Mouse (Mus musculus) lung, embryonic 15.5 days (tissue): ENCODE results near the gene Fis1. TPM values are rescaled to one million over a fixed set of nuclear protein-coding genes. Genes with fewer than 3 reads are reported as not detected.
A peak's percentile ranks its signal among the peaks of the same experiment; 100 is the strongest.
"Not testable (repeated sequence)": the region's sequence is repeated elsewhere in the genome, so short reads cannot be mapped to it uniquely, and the experiment has no call there.

Experiments
- ATAC-seq: fragments of 200-750 bp; cut with Nextera tagmentation; 2 replicates; pipeline ENCODE4 v1.8.0; 2017; ENCODE audit warnings: moderate number of reproducible peaks, borderline replicate concordance; ENCODE audit not compliant: low FRiP score, low TSS enrichment; ENCODE audit errors: extremely low read depth
- H3K27ac ChIP-seq: fragments of 300-500 bp; sonication (generic); 2 replicates; pipeline ENCODE4 v1.5.1; 2015; ENCODE audit warnings: moderate library complexity, mild to moderate bottlenecking, inconsistent platforms
- H3K27me3 ChIP-seq: fragments of 300-500 bp; sonication (generic); 2 replicates; pipeline ENCODE4 v1.6.1; 2015; ENCODE audit warnings: inconsistent platforms
- H3K36me3 ChIP-seq: fragments of 300-500 bp; sonication (generic); 2 replicates; pipeline ENCODE4 v1.6.1; 2015; ENCODE audit warnings: inconsistent platforms
- H3K4me1 ChIP-seq: fragments of 300-500 bp; sonication (generic); 2 replicates; pipeline ENCODE4 v1.6.1; 2015; ENCODE audit warnings: inconsistent platforms
- H3K4me2 ChIP-seq: fragments of 300-500 bp; sonication (generic); 2 replicates; pipeline ENCODE4 v1.6.1; 2015; ENCODE audit warnings: inconsistent platforms, mild to moderate bottlenecking, moderate library complexity
- H3K4me3 ChIP-seq: fragments of 300-500 bp; sonication (generic); 2 replicates; pipeline ENCODE4 v1.5.1; 2015; ENCODE audit warnings: mild to moderate bottlenecking, inconsistent platforms
- H3K9ac ChIP-seq: fragments of 300-500 bp; sonication (generic); 2 replicates; pipeline ENCODE4 v1.6.1; 2015; ENCODE audit warnings: inconsistent platforms
- H3K9me3 ChIP-seq: fragments of 300-500 bp; sonication (generic); 2 replicates; pipeline ENCODE4 v1.6.1; 2016; ENCODE audit warnings: inconsistent platforms
- WGBS: fragments of 180-500 bp; shearing (Covaris S2); methylation state at CpG from one replicate; pipeline ENCODE4 v1.1.7; 2015; 5-methylcytosine and 5-hydroxymethylcytosine counted together
- polyA plus RNA-seq: library from polyadenylated mRNA; unstranded; fragments of >200 nt; fragmentation: Nextera tagmentation; extraction: Ambion mirVana; gene quantifications from 2 replicates; pipeline ENCODE4 v1.2.1, GENCODE M21; 2015

The Fis1 gene
- polyA plus RNA-seq, 1 experiment from 2014 or later = 292 TPM

DNA sequence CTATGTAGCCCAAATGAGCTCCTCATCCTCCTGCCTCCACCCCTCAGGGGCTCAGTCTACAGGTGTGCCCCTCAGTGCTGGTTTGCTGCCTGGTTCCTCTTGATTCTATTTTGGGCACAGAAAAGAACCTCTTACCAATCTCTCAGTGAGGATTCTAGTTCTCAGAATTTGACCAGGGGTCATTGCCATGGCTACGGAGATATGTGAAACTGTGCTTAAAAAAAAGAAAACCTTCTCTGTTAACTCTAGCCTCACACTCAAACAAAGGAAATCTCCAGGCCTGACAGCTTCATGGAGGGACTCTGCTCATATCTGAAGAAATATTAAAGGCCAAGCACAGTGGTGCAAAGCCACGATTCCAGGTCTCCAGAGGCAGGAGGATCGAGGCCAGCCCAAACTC is 10.3 kb upstream of the Fis1 start:
- 51% methylated on average over 3 of the region's 3 CpGs for WGBS
- no peak overlapping the region for H3K4me3 ChIP-seq
- no peaks in the 10 kb centered on the region for H3K36me3 ChIP-seq
- H3K9ac ChIP-seq = no peak overlapping the region
- H3K27me3 ChIP-seq = no peaks in the 10 kb centered on the region
- peak overlapping the region; percentile 64 for H3K27ac ChIP-seq
- ATAC-seq = no peak
- H3K4me2 ChIP-seq = no peak overlapping the region
- H3K4me1 ChIP-seq = no peaks in the 10 kb centered on the region
- H3K9me3 ChIP-seq = no peaks in the 10 kb centered on the region

DNA sequence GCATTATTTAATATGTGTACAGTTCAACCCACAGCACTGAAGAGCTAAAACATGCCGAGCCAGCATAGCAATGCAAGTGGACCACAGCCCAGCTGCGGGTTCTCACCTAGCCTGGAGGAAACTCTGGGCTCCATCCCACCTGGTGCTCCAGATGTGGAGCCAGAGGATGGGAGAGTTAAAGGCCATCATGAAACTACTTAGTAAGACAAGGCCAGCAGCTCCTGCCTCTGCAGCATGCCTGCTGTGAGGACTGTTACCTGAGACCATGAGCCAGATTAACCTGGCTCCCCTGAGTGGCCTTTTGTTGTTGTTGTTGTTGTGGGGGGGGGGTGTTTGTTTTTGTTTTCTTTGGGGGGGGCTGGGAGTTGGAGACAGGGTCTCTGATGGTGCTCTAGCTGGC is 9.7 kb upstream of the Fis1 start:
- Histone ChIP-seq H3K4me1 (no peaks in the 10 kb centered on the region), H3K27ac (peak overlapping the region; percentile 5; the same call in 1 of the 2 replicates)

DNA sequence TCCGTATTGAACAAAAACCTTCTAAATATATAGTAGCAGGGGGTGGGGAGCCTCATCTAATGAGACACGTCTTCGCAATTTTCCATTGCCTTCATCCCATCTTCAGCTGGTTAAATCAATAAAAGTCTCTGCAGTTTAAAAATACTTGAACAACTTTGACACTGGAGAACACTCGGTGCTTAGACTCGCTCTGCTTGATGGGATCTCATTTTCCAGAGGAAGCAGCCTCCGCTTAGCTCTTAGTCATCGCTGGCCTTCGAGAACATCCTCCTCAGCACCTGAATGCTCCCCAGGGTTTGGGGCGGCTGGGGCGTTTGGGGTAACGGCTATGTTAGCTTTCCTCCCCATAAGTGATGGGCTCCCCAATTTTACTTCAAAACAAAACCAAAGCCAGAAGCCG is 8.0 kb upstream of the Fis1 start:
- no peaks in the 10 kb centered on the region for H3K9me3 ChIP-seq
- WGBS = 75% methylated on average over 12 of the region's 12 CpGs
- H3K36me3 ChIP-seq = no peaks in the 10 kb centered on the region
- no peak overlapping the region for H3K9ac ChIP-seq
- no peak overlapping the region for H3K4me3 ChIP-seq
- H3K4me1 ChIP-seq = no peaks in the 10 kb centered on the region
- ATAC-seq = no peak
- H3K27me3 ChIP-seq = no peaks in the 10 kb centered on the region
- no peak overlapping the region for H3K4me2 ChIP-seq
- H3K27ac ChIP-seq = no peak overlapping the region

More for the DNA sequence above, 9.7 kb upstream of the Fis1 start:
- Histone ChIP-seq H3K9me3 (no peaks in the 10 kb centered on the region), H3K4me2 (no peak overlapping the region), H3K36me3 (no peaks in the 10 kb centered on the region), H3K4me3 (no peak overlapping the region), H3K9ac (no peak overlapping the region), H3K27me3 (no peaks in the 10 kb centered on the region)
- WGBS = 44% methylated on average over 2 of the region's 2 CpGs
- ATAC-seq = no peak

DNA sequence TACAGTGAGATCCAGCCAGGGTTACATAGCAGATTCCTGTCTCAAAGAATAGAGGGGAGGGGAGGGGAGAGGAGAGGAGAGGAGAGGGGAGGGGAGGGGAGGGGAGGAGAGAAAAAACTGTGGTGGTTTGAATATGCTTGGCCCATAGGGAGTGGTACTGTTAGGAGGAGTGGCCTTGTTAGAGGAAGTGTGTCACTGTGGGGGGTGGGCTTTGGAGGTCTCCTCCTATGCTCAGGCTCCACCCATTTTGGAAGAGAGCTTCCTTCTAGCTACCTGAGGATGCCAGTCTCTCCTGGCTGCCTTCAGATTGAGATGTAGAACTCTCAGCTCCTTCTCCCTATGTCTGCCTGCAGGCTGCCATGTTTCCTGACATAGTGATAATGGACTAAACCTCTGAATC is 5.2 kb upstream of the Fis1 start:
- Histone ChIP-seq H3K9ac (no peak overlapping the region), H3K4me2 (no peak overlapping the region), H3K36me3 (no peaks in the 10 kb centered on the region), H3K27ac (no peak overlapping the region), H3K9me3 (no peaks in the 10 kb centered on the region), H3K4me3 (no peak overlapping the region), H3K4me1 (peaks cover 5% of the 10 kb centered on the region; the same call in 1 of the 2 replicates), H3K27me3 (no peaks in the 10 kb centered on the region)
- ATAC-seq = no peak

DNA sequence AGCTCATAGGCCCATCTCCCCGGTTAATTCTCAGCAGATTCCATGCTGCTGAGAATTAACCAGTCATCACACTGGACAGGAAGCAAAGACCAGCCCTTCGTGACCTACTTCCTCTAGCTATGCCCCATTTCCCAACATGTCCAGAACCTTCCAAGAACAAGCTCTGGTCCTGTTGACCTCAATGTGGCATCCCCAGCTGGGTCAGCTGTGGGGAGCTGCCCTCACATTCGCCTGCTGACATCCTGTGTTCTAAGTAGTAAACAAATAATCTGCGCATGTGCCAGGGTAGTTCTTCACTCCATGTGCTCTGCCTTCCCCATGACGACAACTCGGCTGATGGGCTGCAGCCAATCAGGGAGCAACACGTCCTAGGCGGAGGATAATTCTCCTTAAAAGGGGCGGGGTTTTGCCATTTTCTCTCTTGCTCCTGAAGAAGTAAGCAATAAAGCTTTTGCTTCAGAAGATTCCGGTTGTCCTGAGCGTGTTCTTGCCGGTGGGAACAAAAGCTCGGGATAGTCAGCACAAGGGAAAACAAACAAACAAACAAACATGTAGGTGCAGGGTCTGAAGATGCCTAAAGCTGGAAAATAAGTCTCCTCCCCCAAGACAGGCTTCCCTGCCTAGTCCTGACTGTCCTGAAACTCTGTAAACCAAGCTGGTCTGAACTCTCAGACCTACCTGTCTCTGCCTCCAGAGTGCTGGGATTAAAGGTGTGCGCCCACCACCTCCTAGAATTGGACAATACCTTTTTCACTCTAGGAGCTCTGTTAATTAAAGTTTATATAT is 3.3 kb upstream of the Fis1 start:
- not testable (repeated sequence) for H3K27me3 ChIP-seq, H3K4me3 ChIP-seq, H3K4me2 ChIP-seq, H3K9ac ChIP-seq, H3K27ac ChIP-seq, H3K36me3 ChIP-seq, H3K9me3 ChIP-seq, ATAC-seq
- 74% methylated on average over 14 of the region's 14 CpGs for WGBS
- H3K4me1 ChIP-seq = peaks cover 16% of the 10 kb centered on the region

DNA sequence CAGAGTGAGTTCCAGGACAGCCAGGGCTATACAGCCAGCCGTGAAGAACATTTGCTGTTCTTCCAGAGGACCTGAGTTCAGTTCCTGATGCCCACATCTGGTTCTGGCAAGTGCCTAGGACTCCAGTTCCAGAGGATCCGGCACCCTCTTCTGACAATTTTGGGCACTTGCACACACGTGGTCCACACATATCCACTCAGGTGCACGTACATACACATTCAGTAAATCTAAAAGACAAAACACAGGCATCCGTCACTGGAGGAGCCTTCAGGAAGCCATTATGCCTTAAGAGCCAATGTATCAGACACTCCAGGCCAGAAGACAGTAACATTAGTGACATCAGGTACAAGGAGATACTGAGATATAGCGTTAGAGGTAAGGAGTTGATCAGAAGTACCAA is 2.6 kb upstream of the Fis1 start:
- Histone ChIP-seq H3K4me3 (no peak overlapping the region), H3K27me3 (no peaks in the 10 kb centered on the region), H3K36me3 (no peaks in the 10 kb centered on the region), H3K4me2 (no peak overlapping the region), H3K27ac (no peak overlapping the region), H3K9me3 (no peaks in the 10 kb centered on the region), H3K9ac (no peak overlapping the region), H3K4me1 (peaks cover 16% of the 10 kb centered on the region)
- no peak for ATAC-seq
- 85% methylated on average over 6 of the region's 6 CpGs for WGBS

DNA sequence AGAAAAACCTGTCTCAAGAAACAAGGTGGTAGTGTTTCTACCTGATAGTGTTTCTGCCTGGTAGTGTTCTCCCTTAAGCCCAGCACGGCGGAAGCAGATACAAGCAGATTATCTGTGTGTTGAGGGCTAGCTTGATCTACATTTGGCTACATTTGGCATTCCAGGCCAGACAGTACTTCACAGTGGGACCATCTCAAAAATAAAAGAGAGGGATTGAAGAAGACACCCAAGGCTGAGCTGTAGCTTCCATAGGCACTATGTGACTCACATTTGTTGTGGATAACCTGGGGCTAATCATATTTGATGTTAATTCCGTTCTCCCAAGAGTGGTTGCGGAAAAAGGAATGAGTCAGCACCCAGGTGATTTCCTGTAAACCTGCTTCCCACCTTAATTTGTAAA is 922 bp upstream of the Fis1 start:
- H3K9me3 ChIP-seq = no peaks in the 10 kb centered on the region

DNA sequence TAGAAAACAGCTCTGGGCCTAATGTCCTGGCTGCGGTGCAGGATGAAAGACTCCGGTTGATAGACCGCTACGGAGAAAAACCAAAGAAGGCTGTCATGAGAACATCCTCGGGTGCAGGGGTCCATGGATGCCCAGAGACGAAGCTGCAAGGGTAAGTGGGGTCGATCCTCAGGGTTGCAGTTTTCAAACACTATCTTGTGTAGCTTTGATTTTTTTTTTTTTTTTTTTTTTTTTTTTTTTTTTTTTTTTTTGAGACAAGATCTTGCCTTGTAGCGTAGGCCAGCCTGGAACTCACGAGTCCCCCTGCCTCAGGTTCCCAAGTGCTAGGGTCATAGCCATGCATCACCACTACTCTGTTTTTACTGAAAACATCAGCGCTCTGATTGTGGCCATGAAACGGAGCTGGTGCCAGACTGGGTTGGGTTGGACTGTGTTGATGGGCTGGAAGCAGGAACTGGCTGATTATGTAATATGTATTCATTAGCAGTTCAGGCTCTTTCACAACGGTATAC is 421 bp downstream of the Fis1 start:
- WGBS = 1% methylated on average over 12 of the region's 12 CpGs
- ATAC-seq = no peak
- no peaks in the 10 kb centered on the region for H3K27me3 ChIP-seq

More for the DNA sequence above, 922 bp upstream of the Fis1 start:
- H3K4me1 ChIP-seq = peaks cover 21% of the 10 kb centered on the region
- no peak overlapping the region for H3K4me3 ChIP-seq
- no peaks in the 10 kb centered on the region for H3K36me3 ChIP-seq
- no peak overlapping the region for H3K9ac ChIP-seq
- no peak for ATAC-seq
- WGBS = 70% methylated on average over 4 of the region's 4 CpGs
- H3K27ac ChIP-seq = no peak overlapping the region
- H3K27me3 ChIP-seq = no peaks in the 10 kb centered on the region
- no peak overlapping the region; the same call in 1 of the 2 replicates for H3K4me2 ChIP-seq

DNA sequence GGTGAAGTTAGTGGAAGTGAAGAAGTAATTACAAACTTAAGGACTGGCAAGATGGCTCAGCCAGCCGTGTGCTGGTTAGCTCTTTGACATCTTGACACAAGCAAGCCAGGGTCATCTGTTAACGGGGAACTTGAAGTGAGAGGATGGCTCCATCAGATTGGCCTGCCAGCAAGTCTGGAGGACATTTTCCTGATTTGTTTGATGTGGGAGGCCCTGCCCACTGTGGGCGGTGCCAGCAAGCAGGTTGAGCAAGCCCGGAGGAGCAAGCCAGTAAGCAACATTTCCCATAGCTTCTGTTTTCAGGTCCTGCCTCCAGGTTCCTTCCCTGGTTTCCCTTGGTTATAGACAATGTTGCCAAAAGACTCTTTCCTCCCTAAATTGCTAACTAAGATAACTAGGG is 2.5 kb downstream of the Fis1 start:
- ATAC-seq = no peak
- WGBS = 71% methylated on average over 4 of the region's 4 CpGs
- no peak overlapping the region for H3K27ac ChIP-seq
- H3K27me3 ChIP-seq = no peaks in the 10 kb centered on the region
- H3K9ac ChIP-seq = no peak overlapping the region
- peaks cover 38% of the 10 kb centered on the region for H3K4me1 ChIP-seq
- H3K4me2 ChIP-seq = no peak overlapping the region
- no peaks in the 10 kb centered on the region for H3K36me3 ChIP-seq
- no peak overlapping the region for H3K4me3 ChIP-seq
- no peaks in the 10 kb centered on the region for H3K9me3 ChIP-seq

More for the DNA sequence above, 421 bp downstream of the Fis1 start:
- Histone ChIP-seq H3K27ac (peak overlapping the region; percentile 76), H3K9me3 (no peaks in the 10 kb centered on the region), H3K4me2 (peak overlapping the region; percentile 73), H3K9ac (peak overlapping the region; percentile 80), H3K36me3 (no peaks in the 10 kb centered on the region), H3K4me3 (peak overlapping the region; percentile 72), H3K4me1 (peaks cover 26% of the 10 kb centered on the region)

DNA sequence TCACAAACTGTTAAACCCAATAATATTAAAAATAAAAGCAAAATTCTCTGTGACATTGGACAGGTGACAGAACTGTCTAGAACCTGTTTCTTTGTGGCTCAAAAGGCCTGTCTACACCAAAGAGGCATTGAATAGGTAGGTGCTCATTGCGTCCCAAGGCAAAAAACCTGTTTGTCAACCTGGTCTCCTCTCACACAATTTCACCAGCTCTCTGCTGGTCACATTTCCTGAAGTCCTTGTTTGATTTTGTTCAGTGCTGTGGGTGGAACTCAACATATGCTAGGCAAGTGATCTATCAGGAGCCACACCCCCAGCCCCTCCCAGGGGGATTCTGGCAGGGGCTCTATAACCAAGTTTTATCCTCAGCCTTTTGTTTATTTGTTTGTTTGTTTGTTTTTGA is 4.2 kb downstream of the Fis1 start:
- Histone ChIP-seq H3K36me3 (no peaks in the 10 kb centered on the region), H3K27ac (0 out of 2 replicates have a peak overlapping the region, but pooled peaks have one; percentile 3), H3K4me3 (no peak overlapping the region), H3K4me2 (no peak overlapping the region), H3K9me3 (no peaks in the 10 kb centered on the region), H3K9ac (no peak overlapping the region), H3K4me1 (peaks cover 47% of the 10 kb centered on the region), H3K27me3 (no peaks in the 10 kb centered on the region)
- WGBS = 70% methylated on average over 1 of the region's 1 CpGs
- no peak for ATAC-seq

DNA sequence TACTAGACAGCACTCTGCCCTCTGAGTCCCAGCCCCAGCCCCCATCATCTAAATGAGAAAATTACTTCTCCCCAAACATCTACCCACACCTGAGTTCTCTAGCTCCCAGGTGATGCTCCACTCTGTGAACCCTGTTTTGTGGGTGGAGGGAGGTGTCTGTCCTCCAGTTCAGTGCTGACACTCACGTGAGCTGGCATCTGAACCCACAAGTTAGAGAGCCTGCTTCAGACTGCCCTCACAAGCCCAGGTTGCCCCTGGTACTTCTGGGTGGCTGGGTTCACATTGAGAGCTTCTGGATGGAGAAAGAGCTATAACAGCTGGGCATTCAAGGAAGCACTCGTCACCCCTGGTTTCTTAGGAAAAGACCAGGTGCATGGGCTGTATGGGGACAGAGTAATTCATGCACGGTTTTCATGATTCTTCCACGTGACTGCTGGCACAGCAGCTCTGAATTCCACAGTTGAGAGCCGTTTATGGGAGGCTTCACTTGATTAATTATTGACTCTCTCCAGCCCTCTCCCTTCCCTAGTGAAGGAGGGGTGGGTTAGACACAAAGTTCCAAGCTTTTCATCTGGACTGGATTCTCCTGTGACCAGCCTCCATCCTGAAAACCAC is 6.0 kb downstream of the Fis1 start:
- Histone ChIP-seq H3K9me3 (no peaks in the 10 kb centered on the region), H3K36me3 (peaks cover 11% of the 10 kb centered on the region; the same call in 1 of the 2 replicates), H3K4me2 (no peak overlapping the region; the same call in 1 of the 2 replicates), H3K4me3 (no peak overlapping the region), H3K4me1 (peaks cover 45% of the 10 kb centered on the region), H3K27me3 (no peaks in the 10 kb centered on the region), H3K9ac (no peak overlapping the region), H3K27ac (peak overlapping the region; percentile 91)
- ATAC-seq = 0 out of 2 replicates have a peak, but pooled peaks have one; percentile 4
- 43% methylated on average over 5 of the region's 5 CpGs for WGBS

DNA sequence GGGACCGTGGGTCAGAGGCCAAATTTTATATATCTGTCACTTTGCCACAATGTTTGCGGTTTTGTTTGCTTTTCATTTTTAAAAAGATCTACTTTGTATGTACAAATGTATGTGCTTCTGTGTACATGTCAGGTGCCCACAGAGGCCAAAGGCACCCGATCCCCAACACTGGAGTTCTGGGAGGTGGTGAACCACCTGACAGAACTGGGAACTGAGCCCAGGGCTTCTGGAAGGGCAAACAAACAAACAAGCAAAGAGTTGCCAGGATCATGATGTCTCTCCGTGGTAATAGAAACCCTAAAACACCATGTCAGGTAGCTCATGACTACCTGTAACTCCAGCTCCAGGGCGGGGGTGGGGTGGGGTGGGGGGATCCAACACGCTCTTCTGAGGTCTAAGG is 7.0 kb downstream of the Fis1 start:
- H3K9me3 ChIP-seq = no peaks in the 10 kb centered on the region
- no peak overlapping the region for H3K9ac ChIP-seq
- no peak for ATAC-seq
- H3K4me2 ChIP-seq = no peak overlapping the region
- H3K27me3 ChIP-seq = no peaks in the 10 kb centered on the region
- no peak overlapping the region for H3K4me3 ChIP-seq
- peak overlapping the region; percentile 91; the same call in 1 of the 2 replicates for H3K27ac ChIP-seq
- peaks cover 39% of the 10 kb centered on the region for H3K4me1 ChIP-seq
- 85% methylated on average over 6 of the region's 6 CpGs for WGBS
- H3K36me3 ChIP-seq = peaks cover 20% of the 10 kb centered on the region
